Mouse (Mus musculus): ENCODE data around the gene Mpzl1. TPM values are rescaled to one million over a fixed set of nuclear protein-coding genes. Genes with fewer than 3 reads are reported as not detected.
A peak's percentile ranks its signal among the peaks of the same experiment; 100 is the strongest.

The Mpzl1 gene
- polyA plus RNA-seq, 1 experiment from 2014 or later: 71.4 TPM

DNA sequence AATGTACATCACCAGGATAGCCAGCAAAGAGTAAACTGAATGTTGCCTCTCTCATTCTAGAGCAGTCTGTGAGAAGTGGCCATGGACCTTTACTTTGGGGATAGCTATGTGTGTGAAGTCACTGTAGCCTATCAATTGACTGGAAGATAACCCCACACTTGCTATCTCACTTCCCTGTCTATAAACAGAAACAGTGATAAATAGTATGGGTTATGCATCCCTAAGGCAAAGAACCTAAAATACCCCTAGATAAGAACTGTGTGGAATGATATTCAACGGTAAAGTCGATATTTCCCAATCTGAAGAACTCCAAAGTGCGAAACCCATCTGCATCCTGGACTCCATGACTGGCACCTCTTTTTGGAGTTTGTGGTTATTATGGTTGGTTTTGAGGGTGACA is 53.1 kb downstream of the Mpzl1 start:
- no peaks in the 10 kb centered on the region for H3K36me3 ChIP-seq (ENCODE audit: control insufficient read depth, insufficient read depth, low read length)
- H3K4me3 ChIP-seq (ENCODE audit: low read depth, low read length): no peak overlapping the region
- no peaks in the 10 kb centered on the region for H3K9me3 ChIP-seq (ENCODE audit: control insufficient read depth, low read length)
- DNase-seq (ENCODE audit: low spot score): no peak
- WGBS: 91% methylated on average over 3 of the region's 3 CpGs
- H3K27ac ChIP-seq (replicated peaks): no peak overlapping the region
- TF ChIP-seq EP300 (optimal IDR thresholded peaks at IDR 0.05): no peak
- no peak for TF ChIP-seq CTCF (IDR thresholded peaks at IDR 0.05; ENCODE audit: low read depth)
- H3K4me1 ChIP-seq (replicated peaks; ENCODE audit: control insufficient read depth, insufficient read depth): no peaks in the 10 kb centered on the region; the same call in 1 of the 2 replicates
- no peak for ATAC-seq (ENCODE audit: low FRiP score, low TSS enrichment)
- no peak overlapping the region for H3K9ac ChIP-seq (ENCODE audit: low read length)
- no peaks in the 10 kb centered on the region for H3K27me3 ChIP-seq (ENCODE audit: control insufficient read depth, insufficient read depth, low read length)
- H3K4me2 ChIP-seq (replicated peaks; ENCODE audit: low read depth): no peak overlapping the region

DNA sequence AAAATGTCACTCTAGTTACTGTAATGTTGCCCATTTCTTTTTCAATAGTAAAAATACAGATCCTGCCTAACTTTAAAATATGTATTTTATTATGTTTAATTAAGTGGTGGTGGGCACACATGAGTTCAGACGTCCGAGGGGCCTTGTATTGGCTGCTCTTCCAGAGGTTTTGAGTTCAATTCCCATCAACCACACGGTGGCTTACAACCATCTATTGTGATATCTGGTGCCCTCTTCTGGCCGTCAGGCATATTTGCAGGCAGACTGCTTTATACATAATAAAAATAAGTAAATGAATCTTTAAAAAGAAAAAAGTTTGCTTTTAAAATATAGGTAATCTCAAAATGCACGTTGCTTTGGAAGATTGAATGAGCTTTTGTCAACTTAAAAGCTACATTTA is 55.0 kb downstream of the Mpzl1 start:
- Histone ChIP-seq H3K4me3 (ENCODE audit: low read depth, low read length) (no peak overlapping the region), H3K4me2 (replicated peaks; ENCODE audit: low read depth) (no peak overlapping the region), H3K36me3 (ENCODE audit: control insufficient read depth, insufficient read depth, low read length) (no peaks in the 10 kb centered on the region), H3K27ac (replicated peaks) (no peak overlapping the region), H3K27me3 (ENCODE audit: control insufficient read depth, insufficient read depth, low read length) (no peaks in the 10 kb centered on the region), H3K4me1 (replicated peaks; ENCODE audit: control insufficient read depth, insufficient read depth) (no peaks in the 10 kb centered on the region), H3K9ac (ENCODE audit: low read length) (no peak overlapping the region), H3K9me3 (ENCODE audit: control insufficient read depth, low read length) (no peaks in the 10 kb centered on the region)
- no peak for DNase-seq (ENCODE audit: low spot score)
- 53% methylated on average over 5 of the region's 5 CpGs for WGBS
- TF ChIP-seq CTCF (IDR thresholded peaks at IDR 0.05; ENCODE audit: low read depth) (peak; percentile 64), EP300 (optimal IDR thresholded peaks at IDR 0.05) (no peak)
- ATAC-seq (ENCODE audit: low FRiP score, low TSS enrichment): no peak

DNA sequence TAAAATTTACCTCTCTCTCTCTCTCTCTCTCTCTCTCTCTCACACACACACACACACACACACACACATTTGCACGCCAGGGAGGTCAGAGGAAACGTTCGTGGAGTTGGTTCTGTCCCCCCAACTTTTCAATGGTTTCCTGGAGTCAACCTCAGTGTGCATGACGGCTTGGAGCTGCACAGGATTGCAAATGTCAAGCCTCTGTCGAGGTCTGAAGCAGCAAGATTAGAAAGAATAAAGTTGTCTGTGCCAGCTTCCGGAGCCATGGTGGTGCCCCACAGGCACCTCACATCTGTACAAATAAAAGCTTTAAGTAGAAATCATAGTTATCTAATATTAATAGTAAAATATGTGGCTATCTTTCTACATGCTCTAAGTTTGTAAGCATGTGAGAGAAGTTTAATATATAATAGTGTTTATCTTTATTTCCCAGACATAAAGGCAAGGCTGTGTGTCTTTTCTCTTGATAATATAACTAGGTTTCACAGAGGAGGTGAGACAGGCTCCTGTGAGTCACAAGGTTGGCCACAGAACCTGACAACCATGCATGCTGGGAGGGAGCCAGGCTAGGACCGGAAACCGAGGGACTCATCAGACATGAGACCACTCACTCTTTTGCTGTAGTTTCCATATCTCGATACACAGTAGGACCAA is 57.8 kb downstream of the Mpzl1 start:
- no peak for DNase-seq (ENCODE audit: low spot score)
- 68% methylated on average over 9 of the region's 9 CpGs for WGBS

GRCm38 (mm10) chr1:165576005-165576404 is 58.3 kb downstream of the Mpzl1 start:
- no peak for ATAC-seq (ENCODE audit: low FRiP score, low TSS enrichment)
- no peaks in the 10 kb centered on the region for H3K36me3 ChIP-seq (ENCODE audit: control insufficient read depth, insufficient read depth, low read length)
- TF ChIP-seq EP300 (optimal IDR thresholded peaks at IDR 0.05) (no peak), CTCF (IDR thresholded peaks at IDR 0.05; ENCODE audit: low read depth) (no peak)
- H3K4me1 ChIP-seq (replicated peaks; ENCODE audit: control insufficient read depth, insufficient read depth): no peaks in the 10 kb centered on the region
- 69% methylated on average over 4 of the region's 4 CpGs for WGBS
- no peak overlapping the region for H3K4me2 ChIP-seq (replicated peaks; ENCODE audit: low read depth)
- no peak overlapping the region for H3K9ac ChIP-seq (ENCODE audit: low read length)
- no peaks in the 10 kb centered on the region for H3K27me3 ChIP-seq (ENCODE audit: control insufficient read depth, insufficient read depth, low read length)
- H3K27ac ChIP-seq (replicated peaks): no peak overlapping the region
- no peak for DNase-seq (ENCODE audit: low spot score)
- H3K9me3 ChIP-seq (ENCODE audit: control insufficient read depth, low read length): no peaks in the 10 kb centered on the region
- H3K4me3 ChIP-seq (ENCODE audit: low read depth, low read length): no peak overlapping the region

More for the DNA sequence above, 57.8 kb downstream of the Mpzl1 start:
- Histone ChIP-seq H3K27me3 (ENCODE audit: control insufficient read depth, insufficient read depth, low read length) (no peaks in the 10 kb centered on the region), H3K9me3 (ENCODE audit: control insufficient read depth, low read length) (no peaks in the 10 kb centered on the region), H3K4me1 (replicated peaks; ENCODE audit: control insufficient read depth, insufficient read depth) (no peaks in the 10 kb centered on the region), H3K4me3 (ENCODE audit: low read depth, low read length) (no peak overlapping the region), H3K27ac (replicated peaks) (no peak overlapping the region), H3K9ac (ENCODE audit: low read length) (no peak overlapping the region), H3K36me3 (ENCODE audit: control insufficient read depth, insufficient read depth, low read length) (no peaks in the 10 kb centered on the region), H3K4me2 (replicated peaks; ENCODE audit: low read depth) (no peak overlapping the region)
- TF ChIP-seq CTCF (IDR thresholded peaks at IDR 0.05; ENCODE audit: low read depth) (no peak), EP300 (optimal IDR thresholded peaks at IDR 0.05) (no peak)
- no peak for ATAC-seq (ENCODE audit: low FRiP score, low TSS enrichment)

DNA sequence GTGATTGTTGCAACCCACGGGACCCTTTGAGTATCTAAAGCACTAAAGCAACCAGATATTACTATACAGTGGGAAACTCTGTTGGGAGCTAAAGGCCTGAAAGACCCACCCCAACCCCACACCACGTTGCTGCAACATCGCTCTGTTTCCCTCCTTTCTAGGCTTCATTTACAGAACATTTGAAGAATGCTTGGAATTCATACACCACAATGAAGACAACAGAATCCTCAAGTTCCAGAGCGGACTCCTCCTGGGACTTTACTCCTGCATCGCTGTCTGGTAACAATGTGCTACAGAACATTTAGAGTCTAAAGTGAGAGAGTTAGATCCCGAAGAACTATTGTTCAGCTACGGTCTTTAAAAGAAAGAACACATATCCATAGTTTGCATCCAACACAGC is 66.9 kb downstream of the Mpzl1 start:
- no peak for ATAC-seq (ENCODE audit: low FRiP score, low TSS enrichment)
- WGBS: 69% methylated on average over 7 of the region's 7 CpGs
- Histone ChIP-seq H3K36me3 (ENCODE audit: control insufficient read depth, insufficient read depth, low read length) (no peaks in the 10 kb centered on the region), H3K27me3 (ENCODE audit: control insufficient read depth, insufficient read depth, low read length) (no peaks in the 10 kb centered on the region), H3K9me3 (ENCODE audit: control insufficient read depth, low read length) (no peaks in the 10 kb centered on the region), H3K27ac (replicated peaks) (no peak overlapping the region), H3K4me2 (replicated peaks; ENCODE audit: low read depth) (no peak overlapping the region), H3K9ac (ENCODE audit: low read length) (no peak overlapping the region), H3K4me3 (ENCODE audit: low read depth, low read length) (no peak overlapping the region), H3K4me1 (replicated peaks; ENCODE audit: control insufficient read depth, insufficient read depth) (no peaks in the 10 kb centered on the region)
- TF ChIP-seq EP300 (optimal IDR thresholded peaks at IDR 0.05): no peak
- TF ChIP-seq CTCF (IDR thresholded peaks at IDR 0.05; ENCODE audit: low read depth): no peak
- no peak for DNase-seq (ENCODE audit: low spot score)

DNA sequence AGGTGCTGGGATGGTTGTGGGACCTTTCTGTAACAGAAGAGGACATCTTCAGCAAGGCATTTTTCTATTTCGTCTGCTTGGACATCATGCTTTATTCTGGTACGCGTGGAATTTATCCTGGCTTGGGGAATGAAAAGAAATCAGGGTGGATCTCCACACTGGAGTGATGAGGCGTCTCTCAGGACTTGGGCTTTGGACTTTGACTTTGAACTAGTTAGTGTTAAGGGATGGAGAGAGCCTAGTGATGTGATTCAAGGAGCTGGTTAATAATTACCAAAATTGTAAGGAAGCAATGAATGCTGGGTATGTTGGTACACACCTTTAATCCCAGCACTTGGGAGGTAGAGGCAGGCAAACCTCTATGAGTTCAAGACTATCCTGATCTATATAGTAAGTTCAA is 69.1 kb downstream of the Mpzl1 start:
- H3K9me3 ChIP-seq (ENCODE audit: control insufficient read depth, low read length): no peaks in the 10 kb centered on the region
- no peak overlapping the region for H3K9ac ChIP-seq (ENCODE audit: low read length)
- no peak overlapping the region for H3K27ac ChIP-seq (replicated peaks)
- no peak overlapping the region for H3K4me2 ChIP-seq (replicated peaks; ENCODE audit: low read depth)
- no peak for ATAC-seq (ENCODE audit: low FRiP score, low TSS enrichment)
- TF ChIP-seq EP300 (optimal IDR thresholded peaks at IDR 0.05): no peak
- no peak for TF ChIP-seq CTCF (IDR thresholded peaks at IDR 0.05; ENCODE audit: low read depth)
- WGBS: 90% methylated on average over 4 of the region's 4 CpGs
- H3K4me1 ChIP-seq (replicated peaks; ENCODE audit: control insufficient read depth, insufficient read depth): no peaks in the 10 kb centered on the region
- DNase-seq (ENCODE audit: low spot score): no peak
- H3K36me3 ChIP-seq (ENCODE audit: control insufficient read depth, insufficient read depth, low read length): no peaks in the 10 kb centered on the region
- H3K27me3 ChIP-seq (ENCODE audit: control insufficient read depth, insufficient read depth, low read length): no peaks in the 10 kb centered on the region
- no peak overlapping the region for H3K4me3 ChIP-seq (ENCODE audit: low read depth, low read length)

Measured in stomach, postnatal 0 days (tissue).